9 mouse cellular contexts compared by ENCODE assay signal in the genomic region with DNA sequence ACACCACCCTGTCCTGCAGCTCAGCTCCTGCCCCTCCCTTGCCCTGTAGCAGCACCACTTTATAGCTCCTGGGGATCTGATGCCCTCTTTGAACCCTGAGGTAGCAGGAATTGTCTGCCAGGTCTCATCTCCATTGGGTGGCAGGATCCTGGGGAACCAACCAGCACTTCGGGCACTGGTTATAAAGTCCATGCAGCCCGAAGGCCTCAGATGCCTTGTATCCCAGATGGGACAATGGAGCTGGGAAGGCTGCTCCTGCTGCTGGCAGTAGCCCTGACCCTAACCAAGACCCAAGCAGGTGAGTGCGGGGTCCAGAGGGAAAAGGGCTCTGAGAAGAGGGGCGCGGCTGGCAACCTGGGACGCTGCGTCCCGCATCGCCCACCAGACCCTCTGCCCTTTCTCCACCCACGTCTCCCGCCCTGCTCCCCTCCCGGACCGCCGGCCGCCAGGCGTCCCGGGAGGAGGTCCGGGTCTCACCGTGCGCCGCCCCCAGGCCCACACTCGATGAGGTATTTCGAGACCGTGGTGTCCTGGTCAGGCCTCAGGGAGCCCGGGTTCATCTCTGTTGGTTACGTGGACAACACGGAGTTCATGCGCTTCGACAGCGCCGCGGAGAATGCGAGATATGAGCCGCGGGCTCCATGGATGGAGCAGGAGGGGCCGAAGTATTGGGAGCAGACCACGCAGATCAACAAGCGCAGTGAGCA. TPM values are rescaled to one million over a fixed set of nuclear protein-coding genes. Genes with fewer than 3 reads are reported as not detected.
A peak's percentile ranks its signal among the peaks of the same experiment; 100 is the strongest.
DNase-seq lines count a peak whose midpoint lies in the region; ATAC-seq and TF ChIP-seq lines count a peak whose summit lies in the region.
"Had no signal": no experiment of that assay in that cellular context is flagged by ENCODE, and none has a peak within 500 bp of the region (broad histone marks: within the 10 kb centered on the region; RNA-seq: fewer than 3 reads in every experiment).

No protein-coding gene starts in this region.

- H3K9me3 ChIP-seq in heart, embryonic 10.5 days: peaks cover 7% of the 10 kb centered on the region
- peaks cover 16% of the 10 kb centered on the region for H3K9me3 ChIP-seq in E14TG2a.4 (ENCODE audit: low read length)
- H3K9me3 ChIP-seq in forebrain, postnatal 0 days (ENCODE audit: low read length): no peaks in the 10 kb centered on the region
- peaks cover 5% of the 10 kb centered on the region; the same call in 1 of the 2 replicates for H3K9me3 ChIP-seq in liver, embryonic 15.5 days (replicated peaks)

- no peak for ATAC-seq in forebrain, postnatal 0 days
- ATAC-seq in liver, embryonic 15.5 days (ENCODE audit: insufficient read depth): 0 out of 2 replicates have a peak, but pooled peaks have one; percentile 12
- ATAC-seq in erythroid progenitor cell, adult 5-6 weeks (replicated peaks; ENCODE audit: low FRiP score, poor library complexity, severe bottlenecking): no peak

- peaks cover 4% of the 10 kb centered on the region; the same call in 1 of the 2 replicates for H3K36me3 ChIP-seq in heart, embryonic 10.5 days
- H3K36me3 ChIP-seq in E14TG2a.4 (ENCODE audit: insufficient read depth, low read length): no peaks in the 10 kb centered on the region
- no peaks in the 10 kb centered on the region for H3K36me3 ChIP-seq in forebrain, postnatal 0 days (ENCODE audit: insufficient read depth)
- no peaks in the 10 kb centered on the region for H3K36me3 ChIP-seq in liver, embryonic 15.5 days (replicated peaks)

- H3K4me2 ChIP-seq in forebrain, postnatal 0 days (ENCODE audit: low read depth): peak overlapping the region; percentile 57
- peak overlapping the region; percentile 61 for H3K4me2 ChIP-seq in liver, embryonic 15.5 days

- intact Hi-C loops in heart, postnatal 25 days (cut with DNase I): no loop called here
- intact Hi-C loops in left cerebral cortex, postnatal 10 days (cut with DNase I): loop anchor here (5.0 kb wide), 1 partner anchor 42 kb away; no protein-coding TSS in a partner anchor

- 6% methylated on average over 38 of the region's 38 CpGs for WGBS in heart, embryonic 10.5 days
- 9% methylated on average over 37 of the region's 38 CpGs for WGBS in forebrain, postnatal 0 days
- WGBS in liver, embryonic 15.5 days (ENCODE audit: insufficient replicate concordance): 10% methylated on average over 38 of the region's 38 CpGs

- H3K4me1 ChIP-seq in heart, embryonic 10.5 days: peaks cover 25% of the 10 kb centered on the region
- peaks cover 13% of the 10 kb centered on the region; the same call in 1 of the 2 replicates for H3K4me1 ChIP-seq in E14TG2a.4 (replicated peaks; ENCODE audit: low read depth, low read length)
- no peaks in the 10 kb centered on the region for H3K4me1 ChIP-seq in forebrain, postnatal 0 days (ENCODE audit: insufficient read depth)
- no peaks in the 10 kb centered on the region for H3K4me1 ChIP-seq in liver, embryonic 15.5 days (replicated peaks)

- H3K27me3 ChIP-seq in heart, embryonic 10.5 days (ENCODE audit: insufficient read depth, poor library complexity, severe bottlenecking): peaks cover 15% of the 10 kb centered on the region; the same call in 1 of the 2 replicates
- H3K27me3 ChIP-seq in E14TG2a.4 (ENCODE audit: insufficient read depth, low read length): peaks cover 37% of the 10 kb centered on the region
- H3K27me3 ChIP-seq in forebrain, postnatal 0 days (ENCODE audit: insufficient read depth, low read length): peaks cover 12% of the 10 kb centered on the region; the same call in 1 of the 2 replicates
- peaks cover 22% of the 10 kb centered on the region for H3K27me3 ChIP-seq in liver, embryonic 15.5 days

- no peak for DNase-seq in heart, embryonic 10.5 days (ENCODE audit: low spot score)
- DNase-seq in heart, postnatal 25 days (ENCODE audit: low spot score): no peak
- no peak for DNase-seq in forebrain, postnatal 0 days
- DNase-seq in adrenal gland, postnatal 10 days: no peak
- no peak for DNase-seq in left cerebral cortex, postnatal 10 days (ENCODE audit: extremely low spot score in 1 of 2, low spot score in 2 of 2)
- DNase-seq: kidney, postnatal 36 days had no signal

- H3K9ac ChIP-seq in forebrain, postnatal 0 days: peak overlapping the region; percentile 18; the same call in 1 of the 2 replicates
- no peak overlapping the region for H3K9ac ChIP-seq in liver, embryonic 15.5 days

- peak overlapping the region; percentile 80 for H3K27ac ChIP-seq in heart, embryonic 10.5 days
- no peak overlapping the region for H3K27ac ChIP-seq in forebrain, postnatal 0 days (ENCODE audit: low read depth, low read length)
- H3K27ac ChIP-seq in liver, embryonic 15.5 days (replicated peaks): no peak overlapping the region

- TF ChIP-seq CTCF in E14TG2a.4 (conservative IDR thresholded peaks at IDR 0.05; ENCODE audit: low read length): no peak
- no peak for TF ChIP-seq CTCF in forebrain, postnatal 0 days (IDR thresholded peaks at IDR 0.05; ENCODE audit: low read depth)

- peak overlapping the region; percentile 58 for H3K4me3 ChIP-seq in heart, embryonic 10.5 days
- H3K4me3 ChIP-seq in E14TG2a.4 (replicated peaks; ENCODE audit: low read length): peak overlapping the region; percentile 77
- H3K4me3 ChIP-seq in forebrain, postnatal 0 days (ENCODE audit: low read depth, low read length): peak overlapping the region; percentile 24
- peak overlapping the region; percentile 42 for H3K4me3 ChIP-seq in liver, embryonic 15.5 days (replicated peaks)

RNA-seq across cellular contexts. Expression of a gene that starts 16.9 kb away (rescaled TPM):
- polyA plus RNA-seq in heart, embryonic 10.5 days (2016; fragmentation: Nextera tagmentation; extraction: Ambion mirVana): 11.2 and 15.9 TPM in 2 replicates
- total RNA-seq in heart, postnatal 25 days (2021): under 1 TPM; 0.95 to 0.99 TPM
- 5.5 and 16.2 TPM in 2 replicates for total RNA-seq in forebrain, postnatal 0 days (2014; rRNA removed)
- 4.5 and 8.0 TPM in 2 replicates for polyA plus RNA-seq in forebrain, postnatal 0 days (2015; fragmentation: Nextera tagmentation; extraction: Ambion mirVana)
- 0.94 and 1.4 TPM in 2 replicates for polyA plus RNA-seq in liver, embryonic 15.5 days (2015; fragmentation: Nextera tagmentation; extraction: Ambion mirVana)
- 1 to 10 TPM in 1 of 2 experiments, under 1 TPM in 1; 0.70 to 1.4 TPM for total RNA-seq in adrenal gland, postnatal 10 days (2021)
- not detected in 2 replicates for total RNA-seq in erythroid progenitor cell, adult 5-6 weeks (2015; ENCODE audit: low replicate concordance)
- not detected in 2 replicates for total RNA-seq in erythroid progenitor cell, adult 5-6 weeks (2017; ENCODE audit: low replicate concordance)
- total RNA-seq in left cerebral cortex, postnatal 10 days (2021): 1 to 10 TPM; 1.7 to 1.8 TPM

RNA-seq across cellular contexts. Expression of a gene that starts 20.5 kb away (rescaled TPM):
- 1.8 and 2.1 TPM in 2 replicates for polyA plus RNA-seq in heart, embryonic 10.5 days (2016; fragmentation: Nextera tagmentation; extraction: Ambion mirVana)
- total RNA-seq in heart, postnatal 25 days (2021): 10 to 100 TPM in 1 of 2 experiments, 1 to 10 TPM in 1; 7.9 to 11.0 TPM
- 3.2 and 5.1 TPM in 2 replicates for total RNA-seq in forebrain, postnatal 0 days (2014; rRNA removed)
- polyA plus RNA-seq in forebrain, postnatal 0 days (2015; fragmentation: Nextera tagmentation; extraction: Ambion mirVana): 0.84 and 1.3 TPM in 2 replicates
- 2.2 and 2.7 TPM in 2 replicates for polyA plus RNA-seq in liver, embryonic 15.5 days (2015; fragmentation: Nextera tagmentation; extraction: Ambion mirVana)
- total RNA-seq in adrenal gland, postnatal 10 days (2021): 10 to 100 TPM; 18.5 to 22.0 TPM
- total RNA-seq in erythroid progenitor cell, adult 5-6 weeks (2015; ENCODE audit: low replicate concordance): 20.2 and 22.6 TPM in 2 replicates
- 24.5 and 26.8 TPM in 2 replicates for total RNA-seq in erythroid progenitor cell, adult 5-6 weeks (2017; ENCODE audit: low replicate concordance)
- 1 to 10 TPM in 1 of 2 experiments, under 1 TPM in 1; 0.56 to 1.4 TPM for total RNA-seq in left cerebral cortex, postnatal 10 days (2021)

RNA-seq across cellular contexts. Expression of a gene that starts 38.7 kb away (rescaled TPM):
- 0.80 and 1.2 TPM in 2 replicates for polyA plus RNA-seq in heart, embryonic 10.5 days (2016; fragmentation: Nextera tagmentation; extraction: Ambion mirVana)
- 1 to 10 TPM in 1 of 2 experiments, under 1 TPM in 1; 0.23 to 1.1 TPM for total RNA-seq in heart, postnatal 25 days (2021)
- 0.46 and 1.00 TPM in 2 replicates for total RNA-seq in forebrain, postnatal 0 days (2014; rRNA removed)
- 0.45 and 0.74 TPM in 2 replicates for polyA plus RNA-seq in forebrain, postnatal 0 days (2015; fragmentation: Nextera tagmentation; extraction: Ambion mirVana)
- polyA plus RNA-seq in liver, embryonic 15.5 days (2015; fragmentation: Nextera tagmentation; extraction: Ambion mirVana): 0.58 and 0.70 TPM in 2 replicates
- total RNA-seq in adrenal gland, postnatal 10 days (2021): 1 to 10 TPM; 1.4 to 1.5 TPM
- total RNA-seq in erythroid progenitor cell, adult 5-6 weeks (2015; ENCODE audit: low replicate concordance): not detected in 2 replicates
- not detected in 2 replicates for total RNA-seq in erythroid progenitor cell, adult 5-6 weeks (2017; ENCODE audit: low replicate concordance)
- under 1 TPM; 0.67 to 0.81 TPM for total RNA-seq in left cerebral cortex, postnatal 10 days (2021)

Comparison
In these comparisons a context has a peak if more than half of its experiments do, and no peak if none do; other contexts are left out.
1. H3K4me3 ChIP-seq: peak in every context shown above with its lines; median percentile 77 in E14TG2a.4; 58 in heart, embryonic 10.5 days; 42 in liver, embryonic 15.5 days; 24 in forebrain, postnatal 0 days.